Mouse (Mus musculus) lung, embryonic 16.5 days (tissue): ENCODE results near the gene Armcx3. TPM values are rescaled to one million over a fixed set of nuclear protein-coding genes. Genes with fewer than 3 reads are reported as not detected.
"Not testable (repeated sequence)": the region's sequence is repeated elsewhere in the genome, so short reads cannot be mapped to it uniquely, and the experiment has no call there.

Experiments
- ATAC-seq: fragments of 200-750 bp; cut with Nextera tagmentation; 2 replicates; pipeline ENCODE4 v1.8.0; 2017; ENCODE audit warnings: low read depth, mild to moderate bottlenecking, moderate library complexity
- H3K27ac ChIP-seq: fragments of 300-500 bp; sonication (generic); 2 replicates; pipeline ENCODE4 v1.5.1; 2014; ENCODE audit warnings: mild to moderate bottlenecking, control low read depth, low read length
- H3K27me3 ChIP-seq: fragments of 300-500 bp; sonication (generic); 2 replicates; pipeline ENCODE4 v1.6.1; 2014; ENCODE audit warnings: low read depth, low read length, mixed read lengths; ENCODE audit not compliant: control insufficient read depth, insufficient read depth
- H3K36me3 ChIP-seq: fragments of 300-500 bp; sonication (generic); 2 replicates; pipeline ENCODE4 v1.6.1; 2014; ENCODE audit warnings: low read length; ENCODE audit not compliant: control insufficient read depth, insufficient read depth
- H3K4me1 ChIP-seq: fragments of 300-500 bp; sonication (generic); replicated peaks from 2 replicates; pipeline ENCODE4 v1.6.1; 2014; ENCODE audit warnings: low read length, mixed read lengths; ENCODE audit not compliant: control insufficient read depth, insufficient read depth
- H3K4me2 ChIP-seq: fragments of 300-500 bp; sonication (generic); 2 replicates; pipeline ENCODE4 v1.6.1; 2014; ENCODE audit warnings: low read depth, low read length, control low read depth
- H3K4me3 ChIP-seq: fragments of 300-500 bp; sonication (generic); 2 replicates; pipeline ENCODE4 v1.5.1; 2014; ENCODE audit warnings: mild to moderate bottlenecking, low read length, control low read depth
- H3K9ac ChIP-seq: fragments of 300-500 bp; sonication (generic); 2 replicates; pipeline ENCODE4 v1.6.1; 2014; ENCODE audit warnings: low read length, control low read depth
- H3K9me3 ChIP-seq: fragments of 300-500 bp; sonication (generic); 2 replicates; pipeline ENCODE4 v1.6.1; 2016; ENCODE audit warnings: low read length; ENCODE audit not compliant: control insufficient read depth
- WGBS: fragments of 180-500 bp; shearing (Covaris S2); extraction: QIAGEN DNeasy Blood & Tissue Kit; methylation state at CpG from one replicate; pipeline ENCODE4 v1.1.7; 2014; 5-methylcytosine and 5-hydroxymethylcytosine counted together
- polyA plus RNA-seq: library from polyadenylated mRNA; unstranded; fragments of >200 nt; fragmentation: Nextera tagmentation; extraction: Ambion mirVana; gene quantifications from 2 replicates; pipeline ENCODE4 v1.2.1, GENCODE M21; 2015

Armcx3 gene
- polyA plus RNA-seq, 1 experiment from 2014 or later, result 72.4 TPM

DNA sequence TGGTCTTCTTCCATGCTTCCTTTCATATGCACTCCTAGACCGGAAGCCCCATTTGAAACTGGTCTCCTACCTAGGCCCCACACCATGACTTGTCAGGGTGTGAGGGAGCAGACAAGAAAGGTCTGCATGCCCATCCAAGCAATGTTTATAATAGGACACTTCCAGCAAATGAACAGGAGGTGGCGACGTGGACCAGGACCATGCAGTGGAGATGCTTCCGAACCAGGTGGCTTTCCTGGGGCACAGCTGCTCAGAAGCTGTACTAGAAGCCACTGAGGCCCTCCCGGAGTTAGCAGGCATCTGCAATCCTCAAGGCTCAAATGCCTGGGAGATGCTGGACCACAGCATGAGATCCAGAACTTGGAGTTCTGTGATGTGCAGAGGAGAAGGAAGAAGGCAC is 9.9 kb upstream of the Armcx3 start:
- Histone ChIP-seq H3K4me1 (no peaks in the 10 kb centered on the region), H3K27ac (no peak overlapping the region), H3K27me3 (peaks cover 2% of the 10 kb centered on the region; the same call in 1 of the 2 replicates), H3K4me3 (no peak overlapping the region), H3K9me3 (no peaks in the 10 kb centered on the region), H3K36me3 (no peaks in the 10 kb centered on the region), H3K9ac (no peak overlapping the region), H3K4me2 (no peak overlapping the region)
- WGBS, result 24% methylated on average over 5 of the region's 5 CpGs
- ATAC-seq, result no peak

DNA sequence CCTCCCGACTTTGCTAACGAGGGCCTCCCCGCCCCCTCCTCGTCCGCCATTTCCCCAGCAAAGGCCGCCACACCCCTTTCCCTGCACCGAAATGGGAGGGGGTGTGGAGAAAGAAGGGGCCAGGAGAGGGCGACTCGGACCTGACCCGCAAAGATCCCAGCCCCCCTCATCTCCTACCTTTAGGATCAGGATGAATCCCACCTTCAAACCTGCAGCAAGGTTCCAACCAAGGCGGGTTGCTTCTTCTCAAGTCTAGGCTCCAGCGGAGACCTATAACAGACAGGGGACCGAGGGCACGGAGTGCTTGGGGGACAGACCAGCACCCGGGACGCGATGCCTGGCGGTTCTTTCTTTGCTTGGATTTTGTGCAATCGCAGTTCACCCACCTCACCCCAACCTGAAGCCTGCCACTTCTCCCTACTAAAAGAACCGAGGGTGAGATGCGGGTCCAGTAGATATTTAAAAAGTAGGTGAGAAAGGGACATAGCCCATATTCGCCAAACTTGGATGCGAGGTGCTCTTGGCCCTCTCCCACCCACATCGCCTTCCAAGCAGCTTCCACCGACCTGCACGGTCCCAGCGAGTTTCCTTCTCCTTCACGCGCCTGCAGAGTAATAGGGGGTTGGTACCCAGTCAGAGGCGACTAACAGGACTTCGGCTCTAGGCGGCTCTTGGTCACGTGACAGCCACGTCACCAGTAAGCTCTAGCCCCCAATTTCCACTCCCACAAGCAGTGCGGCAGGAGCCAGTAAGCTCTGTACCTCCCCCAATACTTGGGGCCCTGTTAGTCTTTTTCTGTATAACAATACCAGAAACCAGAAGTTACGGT is 5.4 kb upstream of the Armcx3 start, which contains the start of gene Armcx6:
Gene Armcx6 (minus strand): TSS at position 654 of the 829 bp plus-strand sequence.
- Histone ChIP-seq H3K36me3 (no peaks in the 10 kb centered on the region), H3K4me3 (peak within 1 kb of the TSS; percentile 59), H3K9me3 (no peaks in the 10 kb centered on the region), H3K9ac (peak within 1 kb of the TSS; percentile 68), H3K27me3 (no peaks in the 10 kb centered on the region), H3K4me2 (peak within 1 kb of the TSS; percentile 67), H3K4me1 (no peaks in the 10 kb centered on the region), H3K27ac (peak within 1 kb of the TSS; percentile 79)
- WGBS, result 17% methylated on average over 36 of the region's 36 CpGs
- ATAC-seq, result peak; percentile 97

DNA sequence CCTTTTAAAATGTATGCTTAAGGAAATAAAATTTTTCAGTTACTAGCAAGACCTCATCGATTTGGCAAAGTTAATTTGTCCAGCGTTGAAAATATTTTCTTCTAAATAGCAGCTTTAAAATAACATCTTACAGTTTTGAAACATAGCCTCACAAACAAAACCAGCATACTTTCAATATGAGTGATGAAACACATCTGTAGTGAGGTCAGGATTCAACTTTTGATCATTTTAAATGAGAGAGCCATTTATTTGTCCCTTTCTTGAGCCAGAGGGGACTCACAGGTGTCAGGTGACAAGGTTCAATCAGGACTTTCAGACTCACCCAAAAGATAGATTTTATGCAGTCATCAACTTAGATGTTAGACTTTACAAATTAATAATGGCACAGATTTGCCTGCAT is 4.5 kb upstream of the Armcx3 start:
- Histone ChIP-seq H3K9ac (no peak overlapping the region), H3K27ac (no peak overlapping the region), H3K9me3 (no peaks in the 10 kb centered on the region), H3K4me2 (no peak overlapping the region), H3K36me3 (no peaks in the 10 kb centered on the region), H3K27me3 (no peaks in the 10 kb centered on the region), H3K4me3 (no peak overlapping the region), H3K4me1 (no peaks in the 10 kb centered on the region)
- 44% methylated on average over 2 of the region's 2 CpGs for WGBS
- no peak for ATAC-seq

DNA sequence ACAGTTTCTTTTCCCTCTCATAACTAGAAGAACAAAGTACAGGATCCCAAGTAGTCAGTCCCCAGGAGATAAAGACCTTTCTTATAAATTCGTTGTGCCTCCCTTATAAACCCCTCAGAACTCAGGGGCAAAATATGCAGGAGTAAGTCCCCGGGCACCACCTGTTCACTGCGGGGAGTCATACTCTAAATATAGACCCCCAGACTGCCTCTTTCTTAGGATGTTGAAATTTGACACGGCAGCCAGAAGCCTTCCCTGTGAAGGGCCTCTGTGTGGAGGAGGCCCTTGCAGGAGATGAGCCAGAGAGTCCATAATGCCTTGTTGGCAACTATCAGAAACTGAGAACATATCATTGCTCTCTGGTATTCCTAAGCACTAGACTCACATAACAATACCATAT is 3.8 kb upstream of the Armcx3 start:
- H3K9me3 ChIP-seq, result no peaks in the 10 kb centered on the region
- no peak overlapping the region for H3K4me2 ChIP-seq
- no peak for ATAC-seq
- no peaks in the 10 kb centered on the region for H3K27me3 ChIP-seq
- no peak overlapping the region for H3K27ac ChIP-seq
- no peak overlapping the region for H3K4me3 ChIP-seq
- H3K36me3 ChIP-seq, result no peaks in the 10 kb centered on the region
- WGBS, result 18% methylated on average over 4 of the region's 4 CpGs
- no peak overlapping the region for H3K9ac ChIP-seq
- H3K4me1 ChIP-seq, result no peaks in the 10 kb centered on the region

DNA sequence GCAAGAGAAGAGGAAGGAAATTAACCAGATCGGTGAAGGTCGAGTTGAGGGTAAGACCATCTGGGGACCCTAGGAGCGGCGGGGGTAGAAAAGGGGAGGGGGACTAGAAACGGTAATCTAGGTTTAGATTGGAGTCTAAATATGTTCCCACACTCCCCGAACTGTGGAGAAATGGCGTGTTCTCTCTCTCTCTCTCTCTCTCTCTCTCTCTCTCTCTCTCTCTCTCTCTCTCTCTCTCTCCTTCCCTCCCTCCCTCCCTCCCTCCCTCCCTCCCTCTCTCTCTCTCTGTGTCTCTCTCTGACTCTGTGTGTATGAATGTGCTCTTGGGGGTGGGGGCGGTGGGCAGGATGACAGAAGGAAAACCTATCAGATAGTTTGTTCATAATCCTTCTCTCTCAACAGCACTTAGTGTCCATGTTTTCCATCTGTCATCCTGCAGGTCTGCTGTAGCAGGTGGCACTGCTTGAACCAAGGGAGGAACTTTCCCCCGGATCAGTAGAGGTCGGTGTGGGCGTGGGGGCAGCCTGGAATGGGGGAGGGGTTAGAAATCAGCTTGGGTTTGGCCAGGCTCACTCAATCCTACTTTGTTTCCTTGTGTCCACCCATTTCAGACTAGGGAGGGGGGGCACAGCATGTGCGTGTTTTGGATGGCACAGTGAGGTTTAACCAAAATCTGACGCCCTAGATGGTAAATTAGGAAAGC is 1.0 kb downstream of the Armcx3 start:
- H3K4me2 ChIP-seq, result peak overlapping the region; percentile 47
- H3K4me1 ChIP-seq, result no peaks in the 10 kb centered on the region; the same call in 1 of the 2 replicates
- no peaks in the 10 kb centered on the region for H3K9me3 ChIP-seq
- H3K27ac ChIP-seq, result peak overlapping the region; percentile 75
- H3K27me3 ChIP-seq, result no peaks in the 10 kb centered on the region
- WGBS, result 21% methylated on average over 12 of the region's 13 CpGs
- peak overlapping the region; percentile 80 for H3K9ac ChIP-seq
- H3K4me3 ChIP-seq, result peak overlapping the region; percentile 74
- H3K36me3 ChIP-seq, result no peaks in the 10 kb centered on the region
- peak; percentile 24 for ATAC-seq

DNA sequence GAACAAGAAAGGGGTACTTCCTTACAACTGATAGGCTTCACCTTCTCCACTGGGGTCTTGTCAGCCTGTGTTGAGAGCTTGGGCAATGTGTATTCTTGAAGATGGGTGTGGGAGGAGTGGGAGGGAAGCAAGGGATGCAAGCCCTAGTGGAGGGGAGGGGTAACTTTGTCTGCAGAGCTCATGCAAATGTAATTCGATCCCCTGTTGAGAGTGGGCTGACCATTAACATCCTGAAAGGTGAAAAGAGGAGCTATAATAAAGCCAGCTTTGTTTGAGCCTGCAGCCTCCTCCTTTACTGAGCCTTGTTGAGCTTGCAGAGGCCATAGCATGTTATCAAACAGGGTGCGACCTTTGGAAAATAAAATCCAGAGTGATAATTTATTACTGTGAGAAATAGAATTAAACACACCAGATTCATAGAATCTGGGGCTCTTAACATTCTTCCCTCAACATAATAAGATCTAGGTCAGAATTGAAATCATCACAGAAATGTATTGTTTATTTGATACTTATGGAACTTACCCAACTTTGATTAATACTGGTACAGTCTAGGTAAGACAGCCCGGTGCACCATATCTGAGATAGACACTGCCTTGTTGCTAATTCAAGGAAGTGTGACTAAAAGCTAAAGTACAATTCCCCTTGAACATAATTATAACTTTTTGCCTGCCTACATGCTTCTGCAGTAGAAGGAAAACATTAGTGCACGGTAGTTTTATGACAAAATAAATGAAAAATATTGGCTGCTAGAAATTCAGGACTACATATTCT is 7.2 kb downstream of the Armcx3 start:
- H3K4me2 ChIP-seq, H3K27ac ChIP-seq, H3K4me1 ChIP-seq, H3K27me3 ChIP-seq, H3K36me3 ChIP-seq, H3K9ac ChIP-seq, H3K4me3 ChIP-seq, H3K9me3 ChIP-seq: not testable (repeated sequence)
- WGBS, result 40% methylated on average over 3 of the region's 4 CpGs
- ATAC-seq, result peak; percentile 47; the same call in 1 of the 2 replicates

DNA sequence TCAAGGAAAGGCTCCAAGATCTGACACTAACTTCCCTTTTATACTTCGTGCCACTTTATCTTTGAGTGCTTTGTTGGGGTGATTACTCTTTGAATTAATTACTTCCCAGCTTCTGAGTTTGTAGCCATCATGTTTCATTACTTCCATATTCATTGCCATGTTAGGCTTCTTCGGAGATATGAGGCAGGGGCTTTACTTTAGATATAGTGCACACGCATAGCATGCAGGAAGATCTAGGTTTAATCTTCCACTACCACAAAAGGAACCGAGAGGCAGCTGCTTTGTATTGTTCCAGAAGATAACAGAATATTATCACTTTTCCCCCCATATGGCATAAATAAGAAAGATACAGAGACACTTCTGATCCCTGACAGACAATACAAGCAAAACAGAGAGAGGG is 31.3 kb downstream of the Armcx3 start:
- H3K27me3 ChIP-seq, result no peaks in the 10 kb centered on the region
- no peak overlapping the region for H3K4me2 ChIP-seq
- H3K36me3 ChIP-seq, result no peaks in the 10 kb centered on the region
- H3K4me1 ChIP-seq, result no peaks in the 10 kb centered on the region
- WGBS, result 66% methylated on average over 4 of the region's 4 CpGs
- H3K4me3 ChIP-seq, result no peak overlapping the region
- H3K9ac ChIP-seq, result no peak overlapping the region
- no peak overlapping the region for H3K27ac ChIP-seq
- H3K9me3 ChIP-seq, result no peaks in the 10 kb centered on the region
- ATAC-seq, result no peak

DNA sequence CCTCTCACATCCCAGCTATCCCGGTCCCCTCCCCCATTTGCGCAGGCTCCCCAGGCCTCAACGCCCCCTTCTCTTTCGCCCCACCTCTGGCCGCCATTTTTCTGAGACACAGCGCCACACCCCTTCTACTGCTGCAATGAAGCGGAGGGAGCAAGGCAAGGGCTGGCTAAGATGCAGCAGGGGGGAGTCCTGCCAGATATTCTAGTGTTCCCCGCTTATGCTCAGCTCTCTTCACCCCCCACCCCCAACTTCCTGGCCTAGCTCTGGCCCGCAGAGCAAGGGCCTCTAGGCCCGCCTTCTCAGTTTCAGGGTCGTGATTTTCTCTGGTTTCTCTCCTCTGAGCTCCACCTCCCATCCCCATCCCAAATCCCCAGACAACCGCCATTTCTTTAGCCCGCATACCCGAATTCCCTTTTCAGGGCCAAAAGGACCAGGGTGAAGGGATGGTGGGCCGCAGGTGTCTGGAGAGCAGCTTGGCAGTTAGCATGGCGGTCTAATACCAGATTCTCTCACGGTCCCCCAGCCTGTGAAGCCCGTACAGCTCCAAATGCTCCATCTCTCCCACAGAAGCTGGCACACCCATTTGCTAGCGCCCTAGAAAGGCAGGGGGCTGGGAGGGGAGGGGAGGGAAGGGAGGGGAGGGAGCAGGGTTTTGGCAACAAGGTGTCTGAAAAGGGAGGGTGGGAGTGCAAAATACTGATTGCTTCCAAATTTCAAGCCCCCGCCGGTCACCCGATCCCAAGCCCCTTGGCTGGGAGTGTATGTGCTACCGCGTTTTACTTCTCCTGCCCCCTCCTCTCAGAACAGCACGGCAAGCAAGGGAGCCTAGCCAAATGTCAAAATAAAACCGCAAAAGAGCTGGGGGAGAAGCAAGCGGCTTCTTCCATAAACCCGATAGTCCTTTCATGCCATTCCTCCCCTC is 51.7 kb downstream of the Armcx3 start:
- WGBS, result 15% methylated on average over 28 of the region's 28 CpGs
- peak overlapping the region; percentile 64 for H3K27ac ChIP-seq
- H3K4me1 ChIP-seq, result no peaks in the 10 kb centered on the region
- H3K9me3 ChIP-seq, result no peaks in the 10 kb centered on the region
- H3K36me3 ChIP-seq, result peaks cover 4% of the 10 kb centered on the region
- no peaks in the 10 kb centered on the region for H3K27me3 ChIP-seq
- peak; percentile 82 for ATAC-seq
- peak overlapping the region; percentile 72 for H3K9ac ChIP-seq
- H3K4me2 ChIP-seq, result peak overlapping the region; percentile 58
- peak overlapping the region; percentile 62 for H3K4me3 ChIP-seq
